Mouse (Mus musculus) neural tube, embryonic 14.5 days (tissue): ENCODE measurements at regions not wholly inside any gene's neighbourhood (a gene's known extent, or its start where the extent isn't known, plus 50 kb on each side); places are given as distances from the start of the nearest gene placed in this dataset.
"Not testable (repeated sequence)": the region's sequence is repeated elsewhere in the genome, so short reads cannot be mapped to it uniquely, and the experiment has no call there.

Source experiments
- ATAC-seq: fragments of 200-750 bp; cut with Nextera tagmentation; 2 replicates; pipeline ENCODE4 v1.8.0; 2017; ENCODE audit warnings: low read depth, mild to moderate bottlenecking, moderate TSS enrichment, moderate library complexity
- H3K27ac ChIP-seq: fragments of 300-500 bp; sonication (generic); 2 replicates; pipeline ENCODE4 v1.5.1; 2014; ENCODE audit warnings: low read depth, mild to moderate bottlenecking, control low read depth, low read length, moderate library complexity, mixed read lengths
- H3K27me3 ChIP-seq: fragments of 300-500 bp; sonication (generic); 2 replicates; pipeline ENCODE4 v1.6.1; 2014; ENCODE audit warnings: low read length; ENCODE audit not compliant: control insufficient read depth, insufficient read depth
- H3K36me3 ChIP-seq: fragments of 300-500 bp; sonication (generic); 2 replicates; pipeline ENCODE4 v1.6.1; 2014; ENCODE audit warnings: low read length, mixed read lengths; ENCODE audit not compliant: control insufficient read depth, insufficient read depth
- H3K4me1 ChIP-seq: fragments of 300-500 bp; sonication (generic); 2 replicates; pipeline ENCODE4 v1.6.1; 2014; ENCODE audit warnings: low read length; ENCODE audit not compliant: control insufficient read depth, insufficient read depth
- H3K4me2 ChIP-seq: fragments of 300-500 bp; sonication (generic); 2 replicates; pipeline ENCODE4 v1.6.1; 2014; ENCODE audit warnings: mild to moderate bottlenecking, low read depth, low read length, control low read depth
- H3K4me3 ChIP-seq: fragments of 300-500 bp; sonication (generic); 2 replicates; pipeline ENCODE4 v1.5.1; 2014; ENCODE audit warnings: low read depth, low read length, control low read depth, mixed read lengths
- H3K9ac ChIP-seq: fragments of 300-500 bp; sonication (generic); replicated peaks from 2 replicates; pipeline ENCODE4 v1.6.1; 2014; ENCODE audit warnings: low read depth, mild to moderate bottlenecking, control low read depth, low read length, mixed read lengths
- H3K9me3 ChIP-seq: fragments of 300-500 bp; sonication (generic); 2 replicates; pipeline ENCODE4 v1.6.1; 2016; ENCODE audit warnings: low read length; ENCODE audit not compliant: control insufficient read depth
- WGBS: fragments of 180-500 bp; shearing (Covaris S2); extraction: QIAGEN DNeasy Blood & Tissue Kit; methylation state at CpG from one replicate; pipeline ENCODE4 v1.1.7; 2014; 5-methylcytosine and 5-hydroxymethylcytosine counted together

GRCm38 (mm10) chr17:3055376-3055775, 59.4 kb upstream of the Scaf8 start:
- H3K4me2 ChIP-seq, H3K4me3 ChIP-seq, H3K9ac ChIP-seq, H3K9me3 ChIP-seq, H3K4me1 ChIP-seq, H3K27ac ChIP-seq, ATAC-seq, H3K27me3 ChIP-seq, H3K36me3 ChIP-seq: not testable (repeated sequence)
- WGBS = 84% methylated on average over 3 of the region's 3 CpGs

- not testable (repeated sequence) for H3K27me3 ChIP-seq, ATAC-seq
- WGBS = 100% methylated on average over 1 of the region's 1 CpGs
Observed at GRCm38 (mm10) chr17:3063401-3063800, 51.4 kb upstream of the Scaf8 start.

More at GRCm38 (mm10) chr17:3063401-3063800, 51.4 kb upstream of the Scaf8 start:
- H3K27ac ChIP-seq, H3K9me3 ChIP-seq, H3K4me1 ChIP-seq, H3K4me2 ChIP-seq, H3K36me3 ChIP-seq, H3K4me3 ChIP-seq, H3K9ac ChIP-seq: not testable (repeated sequence)
